Mouse (Mus musculus) lung, postnatal 14 days (tissue): Measurements from ENCODE around the gene 1700019N19Rik.
A peak's percentile ranks its signal among the peaks of the same experiment; 100 is the strongest.

Experiments
- DNase-seq: peaks from one replicate; pipeline ENCODE4 v3.0.0; 2021

The 1700019N19Rik gene

DNA sequence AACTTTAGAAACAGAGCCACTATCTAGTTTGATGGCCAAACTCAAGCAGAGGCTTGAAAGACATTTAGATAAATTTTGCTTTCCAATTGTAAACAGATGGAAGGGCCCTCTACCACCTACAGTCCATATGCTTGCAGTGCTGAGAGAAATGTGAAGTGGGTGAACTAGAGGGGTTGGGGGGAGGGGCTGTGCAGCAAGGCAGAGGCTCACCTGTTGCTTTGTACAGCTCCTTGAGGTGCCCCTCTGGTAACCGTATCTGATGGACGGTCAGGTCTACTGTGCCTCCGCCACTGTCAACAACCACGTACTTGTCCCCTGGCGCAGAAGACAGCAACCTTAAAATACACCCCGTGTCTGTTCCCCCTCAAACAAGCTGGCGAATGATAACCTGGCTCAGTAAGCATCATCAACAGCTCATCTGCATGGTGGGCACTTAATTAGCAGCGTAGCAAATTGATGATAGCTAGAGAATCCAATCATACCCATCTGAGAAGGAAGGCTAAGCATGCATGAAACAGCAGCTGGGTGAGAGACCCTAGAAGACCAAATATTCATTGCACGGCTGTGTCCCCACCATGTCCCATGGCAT lies 11.0 kb upstream of the 1700019N19Rik start:
- no peak for DNase-seq

GRCm38 (mm10) chr19:58795114-58795669 lies 931 bp upstream of the 1700019N19Rik start:
- no peak for DNase-seq

GRCm38 (mm10) chr19:58789194-58789593 lies 5.1 kb downstream of the 1700019N19Rik start:
- no peak for DNase-seq

DNA sequence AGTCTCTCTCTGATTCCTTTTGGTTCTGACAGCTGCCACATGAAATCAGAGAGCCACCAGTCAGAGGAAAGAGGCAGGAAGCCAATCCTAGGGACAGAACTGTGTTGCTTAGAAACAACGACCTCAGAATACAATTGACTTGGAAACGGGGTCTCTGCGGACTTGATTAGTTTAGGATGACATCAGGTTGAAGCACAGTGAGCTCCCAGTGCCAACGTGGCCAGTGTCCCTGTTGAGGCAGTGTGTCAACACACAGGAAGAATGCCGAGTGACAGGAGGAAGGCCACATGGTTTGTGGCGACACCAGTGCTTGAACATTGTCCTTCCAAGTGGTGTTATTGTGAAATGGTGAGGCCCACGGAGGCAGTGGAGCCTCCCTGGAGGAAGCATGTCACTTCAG lies 10.3 kb downstream of the 1700019N19Rik start:
- no peak for DNase-seq

DNA sequence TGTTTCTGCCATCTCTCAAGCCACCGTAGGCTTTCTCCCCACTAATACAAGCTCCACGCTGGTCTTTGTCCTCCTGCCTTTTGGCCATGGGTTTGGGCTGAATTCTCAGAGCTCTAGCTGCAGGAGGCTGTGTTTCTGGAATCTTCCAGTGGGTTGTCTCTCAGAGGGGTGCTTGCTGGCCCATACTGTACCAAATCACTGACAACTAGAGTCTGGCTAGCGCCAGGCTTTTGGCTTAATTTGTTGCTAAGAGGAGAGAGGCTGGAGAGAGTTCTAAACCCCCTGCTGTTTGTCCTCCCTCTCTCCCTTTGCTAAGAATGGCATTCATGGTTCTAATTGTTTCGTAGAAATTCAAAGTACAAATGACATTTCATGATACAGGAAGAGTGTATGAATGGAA lies 12.7 kb downstream of the 1700019N19Rik start:
- no peak for DNase-seq

DNA sequence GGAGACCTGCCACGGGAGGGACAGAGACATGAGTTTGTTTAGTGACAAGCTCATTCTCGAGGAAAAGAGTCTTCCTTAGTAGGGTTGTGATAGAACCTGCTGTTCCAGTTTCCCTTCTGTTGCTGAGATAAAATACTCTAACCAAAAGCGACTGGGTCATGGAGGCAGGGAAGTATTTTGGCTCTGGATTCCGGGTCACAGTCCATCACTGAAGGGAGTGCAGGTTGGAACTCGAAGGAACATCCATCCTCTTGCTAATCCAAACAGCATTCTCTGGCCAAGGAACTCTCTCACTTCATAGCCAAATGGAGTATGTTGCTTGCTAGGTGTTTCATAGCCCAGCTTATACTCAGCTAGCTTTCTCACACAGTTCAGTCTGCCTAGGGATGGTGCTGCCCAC lies 17.8 kb downstream of the 1700019N19Rik start:
- no peak for DNase-seq

DNA sequence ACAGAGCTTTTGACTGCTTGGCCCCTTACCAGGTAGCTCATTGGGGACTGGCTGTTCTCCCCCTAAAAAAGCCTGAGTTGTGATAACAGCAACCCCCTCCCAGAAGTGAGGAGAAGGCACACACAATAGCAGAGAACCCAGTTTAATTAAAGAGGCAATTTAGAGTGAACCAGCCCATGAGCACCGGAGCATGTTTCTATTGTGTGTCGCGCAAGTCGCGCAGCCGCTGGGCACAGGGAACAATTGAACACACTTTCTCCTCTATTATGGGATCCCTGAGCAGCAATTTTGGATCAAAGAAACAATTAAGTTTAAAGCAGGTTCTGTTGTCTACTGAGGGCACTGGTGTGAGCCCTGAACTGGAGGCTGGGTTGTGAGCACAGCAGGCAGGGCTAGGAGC lies 26.9 kb downstream of the 1700019N19Rik start:
- no peak for DNase-seq

DNA sequence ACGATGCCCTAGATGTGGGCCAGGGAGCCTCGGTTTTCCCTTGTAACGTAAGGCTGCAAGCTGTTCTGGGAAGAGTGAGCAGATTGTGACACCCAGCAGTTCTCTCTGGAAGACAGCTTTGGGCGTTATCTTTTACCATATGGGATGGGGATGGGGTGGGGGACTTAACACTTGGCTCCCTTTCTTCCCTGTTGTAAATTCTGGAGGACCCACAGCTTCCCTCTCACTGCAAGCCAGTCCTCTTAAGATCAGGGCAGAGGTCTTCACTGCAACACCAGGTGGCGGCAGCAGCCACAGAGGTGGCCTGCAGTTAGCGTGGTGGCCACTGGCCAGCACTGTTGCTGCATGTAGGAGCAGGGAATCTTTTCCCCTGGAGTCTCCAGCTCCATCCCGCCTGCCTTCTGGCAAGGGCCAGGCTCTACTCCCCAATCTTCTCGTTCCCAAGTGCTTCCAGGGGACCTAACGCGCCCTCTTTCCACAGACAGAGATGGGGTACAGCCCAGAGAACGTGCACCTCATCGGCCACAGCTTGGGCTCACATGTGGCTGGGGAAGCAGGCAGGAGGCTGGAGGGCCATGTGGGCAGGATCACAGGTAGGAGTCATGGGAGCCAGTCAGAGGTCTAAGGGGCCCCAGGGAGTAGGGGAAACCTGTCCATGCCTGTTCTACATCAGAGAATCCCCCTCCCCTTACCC lies 31.3 kb downstream of the 1700019N19Rik start:
- peak; percentile 29 for DNase-seq

DNA sequence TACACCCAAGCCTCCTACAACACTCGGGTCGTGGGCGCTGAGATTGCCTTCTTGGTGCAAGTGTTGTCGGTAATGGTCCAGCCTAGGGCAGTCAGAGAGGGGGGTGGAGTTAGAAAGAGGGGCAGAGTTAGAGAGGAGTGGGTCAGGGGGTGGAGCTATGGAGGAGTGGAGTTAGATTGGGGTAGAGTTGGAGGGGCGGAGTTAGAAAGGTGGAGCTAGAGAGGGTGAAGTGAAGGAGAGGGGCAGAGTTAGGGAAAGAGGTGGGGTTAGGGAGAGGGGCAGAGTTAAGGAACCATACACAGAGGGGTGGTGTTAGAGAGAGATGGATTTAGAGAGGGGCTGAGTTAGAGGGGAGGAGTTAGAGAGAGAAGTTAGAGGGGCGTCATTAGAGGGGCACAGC lies 31.9 kb downstream of the 1700019N19Rik start:
- DNase-seq = no peak

GRCm38 (mm10) chr19:58759423-58759822 lies 34.8 kb downstream of the 1700019N19Rik start, which contains the start of gene Pnliprp2:
Gene Pnliprp2, plus strand, starts transcription at chr19:58759719.
- DNase-seq = peak; percentile 17

- no peak for DNase-seq
Observed at GRCm38 (mm10) chr19:58758871-58759270, 35.4 kb downstream of the 1700019N19Rik start.

DNA sequence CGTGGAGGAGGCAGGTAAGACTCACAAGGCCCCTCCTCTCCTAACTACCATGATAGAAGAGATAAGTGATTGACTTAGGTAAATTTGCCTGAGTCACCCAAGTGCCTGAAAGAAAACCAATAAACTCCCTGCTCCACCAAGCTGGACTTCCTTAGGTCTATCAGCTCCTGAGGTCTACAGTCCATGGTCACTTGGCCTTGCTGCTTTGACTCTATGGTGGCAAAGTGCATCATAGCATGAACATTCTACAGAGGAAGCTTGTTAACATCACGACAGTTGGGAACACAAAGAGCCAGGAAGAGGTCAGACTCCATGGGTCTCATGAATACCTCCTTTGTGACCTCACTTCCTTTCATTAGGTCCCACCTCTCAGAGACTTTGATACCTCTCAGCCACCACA lies 42.8 kb downstream of the 1700019N19Rik start:
- DNase-seq = no peak

DNA sequence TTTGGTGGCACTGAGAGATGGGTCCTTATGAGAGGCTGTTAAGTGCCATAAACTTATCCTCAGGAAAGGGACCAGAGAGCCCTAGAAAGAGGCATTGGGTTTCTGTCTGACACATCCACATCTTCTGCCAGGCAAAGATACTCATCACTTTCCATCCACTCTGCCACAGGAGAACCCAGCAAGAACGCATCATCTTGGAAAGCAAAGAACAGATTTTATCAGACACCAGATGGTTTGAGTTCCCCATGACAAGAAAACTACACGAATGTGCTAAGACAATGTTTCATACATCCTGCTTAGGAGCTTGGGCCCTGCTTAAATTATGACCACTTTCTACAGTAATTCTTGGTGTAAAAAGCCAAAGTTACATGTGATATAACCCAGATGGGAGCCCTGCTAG lies 43.4 kb downstream of the 1700019N19Rik start:
- DNase-seq = no peak

- DNase-seq = no peak
Observed at GRCm38 (mm10) chr19:58747498-58748000, 46.7 kb downstream of the 1700019N19Rik start.

- DNase-seq = no peak
Observed at GRCm38 (mm10) chr19:58743736-58744135, 50.5 kb downstream of the 1700019N19Rik start.

DNA sequence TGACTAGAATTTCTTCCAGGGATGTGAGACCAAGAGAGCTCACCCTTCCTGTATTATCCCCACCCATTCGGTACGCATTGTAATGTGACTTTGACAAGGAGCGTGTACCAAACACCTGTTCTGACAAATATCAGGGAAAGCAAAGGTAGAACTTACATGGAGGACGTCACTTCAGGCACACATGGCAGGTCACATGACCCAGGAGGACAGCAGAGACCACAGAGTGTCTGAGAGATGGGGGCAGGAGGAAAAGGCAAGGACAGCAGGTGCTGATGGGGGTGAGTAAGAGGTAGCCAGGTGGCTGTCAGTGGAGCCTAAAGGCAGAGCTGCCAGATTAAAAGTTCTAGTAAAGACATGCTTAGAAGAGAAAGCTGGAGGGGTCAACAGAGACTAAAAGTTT lies 51.5 kb downstream of the 1700019N19Rik start:
- no peak for DNase-seq

DNA sequence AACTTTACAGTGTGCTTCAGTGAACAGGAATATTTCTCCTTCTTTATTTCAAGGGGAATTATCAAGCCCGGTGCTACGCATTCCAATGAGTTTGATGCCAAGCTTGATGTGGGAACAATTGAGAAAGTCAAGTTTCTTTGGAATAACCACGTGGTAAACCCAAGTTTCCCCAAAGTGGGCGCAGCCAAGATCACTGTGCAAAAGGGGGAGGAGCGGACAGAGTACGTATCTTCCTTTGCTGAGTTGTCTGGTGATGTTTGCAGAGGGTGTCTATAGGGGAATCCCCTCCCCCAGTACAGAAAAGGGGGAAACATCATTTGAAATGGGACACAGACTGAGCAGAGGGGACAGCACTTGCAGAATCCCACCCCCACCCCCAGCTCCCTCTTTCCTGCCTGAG lies 53.2 kb downstream of the 1700019N19Rik start:
- no peak for DNase-seq

- no peak for DNase-seq
Observed at GRCm38 (mm10) chr19:58738111-58738510, 56.1 kb downstream of the 1700019N19Rik start.
